Mouse (Mus musculus): ENCODE data around the gene Mansc4.
A peak's percentile ranks its signal among the peaks of the same experiment; 100 is the strongest.

The Mansc4 gene

DNA sequence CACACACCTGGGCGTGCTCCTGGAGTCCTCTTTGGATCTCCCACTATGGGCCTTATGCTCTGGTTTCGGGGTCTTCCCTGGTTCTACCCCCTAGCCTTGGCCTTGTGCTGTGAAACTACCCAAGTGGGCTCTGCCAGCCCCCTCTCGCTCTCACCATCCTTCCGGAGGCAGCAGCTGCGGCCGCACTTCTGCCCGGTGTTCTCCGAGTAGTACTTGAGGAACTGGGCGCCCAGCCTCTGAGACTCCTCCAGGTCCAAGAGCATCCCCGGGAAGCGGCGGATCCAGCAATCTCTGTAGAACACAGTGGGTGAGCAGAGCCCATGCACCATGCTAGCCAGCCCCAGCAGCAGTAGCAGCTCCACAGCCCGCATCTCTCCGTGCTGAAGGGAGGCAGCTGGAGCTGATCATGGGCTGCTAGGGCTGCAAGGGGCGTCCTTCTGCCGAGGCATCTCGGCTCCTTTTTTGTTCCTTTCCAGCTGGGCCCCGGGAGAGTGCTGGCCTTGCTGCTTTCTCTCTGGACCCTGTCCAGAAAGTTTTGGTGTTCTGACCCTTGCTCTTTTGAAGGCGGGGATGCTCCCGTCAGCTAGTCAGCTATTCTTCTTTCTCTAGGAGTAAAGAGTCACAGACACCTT lies at the start of gene Mansc4:
Mansc4 (minus strand) TSS at position 439 of the 632 bp plus-strand sequence.
- no peak for DNase-seq (ENCODE audit: low read depth, low spot score)

DNA sequence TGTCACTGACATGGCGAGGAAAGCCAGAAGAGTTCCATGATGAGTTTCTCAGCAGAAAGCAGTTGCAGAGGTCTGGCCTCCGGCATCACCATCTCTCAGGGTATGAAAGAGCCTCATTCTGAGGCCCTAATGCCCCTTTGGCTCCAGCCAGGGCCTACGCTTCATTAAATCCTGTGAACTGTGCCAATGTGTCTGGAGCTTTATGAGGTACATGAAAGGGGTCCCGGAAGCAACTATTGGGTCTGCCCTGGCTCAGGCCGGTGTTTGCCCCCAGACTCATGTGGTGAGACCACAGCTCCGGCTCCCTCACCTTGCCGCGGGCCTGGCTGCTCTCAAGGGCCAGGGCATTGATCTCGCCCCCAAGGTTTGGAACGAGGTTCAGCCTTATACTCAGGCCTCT lies 40.4 kb upstream of the Mansc4 start:
- DNase-seq (ENCODE audit: low read depth, low spot score), result no peak

DNA sequence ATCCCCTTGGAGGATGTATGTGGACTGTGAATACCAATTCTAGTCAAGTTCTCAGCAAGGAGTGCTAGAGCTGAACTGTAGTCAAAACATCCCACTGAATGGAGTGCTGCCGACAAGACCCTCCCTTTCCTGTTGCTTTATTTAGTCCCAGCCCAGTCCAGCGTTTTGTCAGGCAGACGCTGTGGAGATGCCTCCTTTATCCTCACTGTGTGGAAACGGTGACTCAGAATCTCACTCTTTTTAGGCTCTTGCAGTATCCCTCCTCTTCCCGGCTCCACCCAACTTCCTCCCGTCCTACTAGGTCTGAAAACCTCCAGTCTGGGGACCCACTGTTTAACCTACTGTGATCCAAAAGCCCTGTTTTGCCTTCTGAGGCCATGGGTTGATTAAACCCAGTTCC lies 34.5 kb upstream of the Mansc4 start:
- no peak for DNase-seq (ENCODE audit: low read depth, low spot score)

DNA sequence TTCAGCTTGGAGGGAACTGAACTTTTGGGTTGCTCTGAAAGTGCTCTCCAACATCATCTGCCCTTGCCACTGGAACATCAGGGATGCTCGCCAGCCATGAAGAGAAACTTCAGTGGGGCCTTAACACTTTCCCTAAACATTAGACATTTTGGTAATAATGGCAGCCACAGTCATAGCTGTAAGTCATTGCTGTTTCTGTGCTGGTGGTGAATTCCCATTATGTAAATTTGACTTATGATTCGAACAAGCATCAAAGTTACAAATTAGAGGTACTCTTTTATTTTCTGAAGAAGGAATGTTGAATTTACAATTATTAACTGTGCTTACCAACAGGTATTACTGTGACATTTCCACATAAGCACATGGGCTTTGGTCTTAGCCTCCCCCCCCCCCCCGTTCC lies 31.4 kb upstream of the Mansc4 start:
- no peak for DNase-seq (ENCODE audit: low read depth, low spot score)

DNA sequence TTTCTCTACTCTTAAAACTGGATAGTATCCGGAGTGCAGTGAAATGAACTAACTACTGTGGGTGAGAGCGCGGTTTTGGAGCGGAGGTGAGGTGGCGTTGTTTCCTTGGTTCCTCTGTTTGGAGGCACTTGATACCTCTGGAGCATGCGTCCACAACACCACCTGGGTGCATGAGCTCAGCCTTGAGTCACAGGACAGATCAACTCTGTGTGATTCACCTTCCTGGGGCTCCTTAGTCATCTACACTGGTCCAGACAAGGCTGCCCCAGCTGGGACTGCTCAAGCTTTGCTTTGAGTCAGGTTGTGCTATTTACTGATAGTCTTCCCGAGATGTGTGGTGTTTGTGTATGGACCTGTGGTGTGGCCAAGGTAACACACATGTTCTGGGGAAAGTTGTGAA lies 30.9 kb upstream of the Mansc4 start:
- DNase-seq (ENCODE audit: low read depth, low spot score), result no peak

DNA sequence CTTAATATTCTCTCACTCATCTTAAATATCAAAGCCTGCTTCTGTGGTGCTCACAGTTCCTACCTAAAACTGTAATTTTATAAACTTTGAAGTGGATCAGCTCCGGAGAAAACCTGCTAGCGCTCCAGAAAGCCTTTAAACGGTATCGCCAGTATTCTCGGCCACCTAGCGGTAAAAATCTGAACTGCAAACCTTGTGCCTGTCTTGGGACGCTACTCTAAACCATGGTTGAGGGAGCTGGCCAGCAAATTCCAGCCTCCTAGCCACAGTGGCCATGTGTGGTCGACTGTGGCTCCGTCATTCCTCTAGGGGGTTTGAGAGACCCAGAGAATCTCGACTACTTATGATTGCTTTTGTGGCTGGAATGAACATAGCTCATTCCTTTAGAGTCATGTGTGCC lies 29.7 kb upstream of the Mansc4 start:
- DNase-seq (ENCODE audit: low read depth, low spot score), result peak; percentile 36

DNA sequence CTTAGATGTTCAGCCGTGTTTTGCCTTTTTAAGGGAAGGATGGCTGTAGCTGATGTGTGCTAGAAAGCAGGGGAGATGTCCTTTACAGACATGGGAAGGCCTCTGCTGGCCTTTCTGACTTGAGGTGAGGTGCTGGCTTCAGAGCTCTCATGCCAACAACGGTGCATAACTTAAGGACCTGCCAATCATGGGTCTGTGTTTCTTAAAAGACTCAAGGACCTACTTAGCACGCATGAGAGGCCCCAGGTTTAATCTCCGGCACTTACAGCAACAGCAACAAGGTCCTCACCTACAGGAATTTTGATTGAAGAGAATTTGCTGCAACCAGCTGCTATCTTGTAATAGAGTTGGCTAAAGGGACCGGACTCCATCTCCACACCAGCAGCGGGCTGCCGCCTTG lies 22.5 kb upstream of the Mansc4 start:
- no peak for DNase-seq (ENCODE audit: low read depth, low spot score)

DNA sequence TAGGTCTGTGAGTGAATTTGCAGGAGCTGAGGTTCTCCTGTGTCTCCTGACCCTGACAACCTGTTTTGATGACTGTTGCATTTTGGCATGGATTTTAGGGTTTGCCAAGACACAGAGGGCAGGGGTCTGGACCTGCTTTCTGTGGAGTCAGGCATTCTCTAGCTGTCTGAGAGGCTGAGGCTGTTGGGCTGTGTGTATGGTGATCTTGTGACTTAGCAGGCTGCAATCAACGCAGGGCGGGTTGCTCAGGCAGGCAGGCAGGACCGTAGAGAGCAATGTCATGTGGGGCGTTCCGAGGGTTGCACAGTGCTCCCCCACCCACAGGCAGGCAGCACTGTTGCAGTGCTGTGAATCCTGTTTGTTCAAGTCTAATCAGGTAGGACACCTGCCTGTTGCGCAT lies 19.9 kb upstream of the Mansc4 start:
- DNase-seq (ENCODE audit: low read depth, low spot score), result no peak

DNA sequence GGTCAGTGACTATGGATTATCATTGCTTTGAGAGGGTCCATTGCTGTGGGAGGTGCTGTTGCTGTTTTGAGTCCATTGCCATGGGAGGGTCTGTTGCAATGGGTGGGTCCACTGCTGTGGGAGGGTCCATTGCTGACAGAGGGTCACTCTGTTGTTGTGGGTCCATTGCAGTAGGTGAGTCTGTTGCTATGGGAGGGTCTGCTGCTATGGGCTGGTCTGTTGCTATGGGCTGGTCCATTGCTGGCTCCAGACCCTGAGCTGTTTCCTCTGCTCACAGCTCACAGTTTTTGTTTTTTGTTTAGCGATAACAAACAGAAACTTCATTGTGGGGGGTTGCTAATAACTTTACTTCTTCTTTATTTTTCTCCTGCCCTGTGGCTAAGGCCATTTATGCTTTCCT lies 18.7 kb upstream of the Mansc4 start:
- no peak for DNase-seq (ENCODE audit: low read depth, low spot score)

DNA sequence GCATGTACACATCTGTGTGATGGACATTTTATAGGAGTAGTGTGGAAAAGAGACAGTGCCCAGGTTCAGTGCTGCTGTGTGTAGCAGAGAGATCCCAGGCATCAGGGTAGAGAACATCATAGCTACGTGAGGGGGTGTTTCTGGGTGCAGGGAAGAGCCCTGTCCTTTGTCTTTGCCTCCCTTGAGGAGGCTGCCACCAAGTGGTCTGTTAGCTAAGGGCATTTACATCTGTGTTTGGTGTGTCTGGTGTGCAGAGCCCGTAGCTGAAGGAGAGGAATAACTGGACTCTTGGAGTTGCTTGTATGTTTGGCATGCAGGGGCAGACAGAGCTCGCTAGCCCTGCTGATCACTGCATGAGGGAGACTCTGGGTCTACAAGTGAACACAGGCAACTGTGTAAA lies 15.5 kb upstream of the Mansc4 start:
- DNase-seq (ENCODE audit: low read depth, low spot score), result no peak

DNA sequence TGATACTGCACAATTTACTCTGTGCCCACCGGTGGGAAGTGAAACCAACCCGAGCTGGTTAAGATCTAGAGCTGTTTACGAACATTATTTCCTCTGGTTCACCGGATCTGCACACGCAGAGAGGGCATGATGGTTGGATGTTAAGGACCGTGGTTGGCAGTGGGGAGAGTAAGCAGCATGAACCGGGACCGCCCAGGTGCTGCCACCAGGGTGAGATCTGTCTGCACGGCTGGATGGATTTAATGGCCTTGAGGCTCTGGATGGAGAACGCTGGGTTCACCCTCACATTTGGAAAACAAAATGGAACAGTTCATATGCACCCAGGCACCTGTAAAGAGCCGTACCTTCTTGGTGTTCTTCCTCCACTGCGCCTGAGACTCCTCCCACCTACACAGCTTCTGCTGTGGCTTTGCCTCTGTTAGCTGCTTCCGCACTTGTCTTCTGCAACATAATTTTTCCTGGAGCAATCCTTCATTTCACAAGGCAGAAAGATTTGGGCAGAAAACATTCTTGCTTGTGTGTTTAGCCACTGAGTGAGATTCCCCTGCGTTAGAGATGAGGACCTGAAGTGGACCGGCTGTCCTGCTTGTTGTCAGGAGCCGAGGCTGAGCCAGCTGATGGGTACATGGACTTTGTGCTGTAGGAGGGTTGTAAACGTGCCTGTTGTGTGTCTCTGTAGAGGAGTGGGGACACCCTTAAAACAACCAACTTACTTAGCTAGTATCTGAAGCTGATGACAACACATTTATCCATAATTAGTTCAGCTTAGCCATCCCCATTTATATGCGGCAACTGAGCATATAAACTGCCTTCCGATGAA lies 12.8 kb upstream of the Mansc4 start:
- DNase-seq (ENCODE audit: low read depth, low spot score), result no peak

DNA sequence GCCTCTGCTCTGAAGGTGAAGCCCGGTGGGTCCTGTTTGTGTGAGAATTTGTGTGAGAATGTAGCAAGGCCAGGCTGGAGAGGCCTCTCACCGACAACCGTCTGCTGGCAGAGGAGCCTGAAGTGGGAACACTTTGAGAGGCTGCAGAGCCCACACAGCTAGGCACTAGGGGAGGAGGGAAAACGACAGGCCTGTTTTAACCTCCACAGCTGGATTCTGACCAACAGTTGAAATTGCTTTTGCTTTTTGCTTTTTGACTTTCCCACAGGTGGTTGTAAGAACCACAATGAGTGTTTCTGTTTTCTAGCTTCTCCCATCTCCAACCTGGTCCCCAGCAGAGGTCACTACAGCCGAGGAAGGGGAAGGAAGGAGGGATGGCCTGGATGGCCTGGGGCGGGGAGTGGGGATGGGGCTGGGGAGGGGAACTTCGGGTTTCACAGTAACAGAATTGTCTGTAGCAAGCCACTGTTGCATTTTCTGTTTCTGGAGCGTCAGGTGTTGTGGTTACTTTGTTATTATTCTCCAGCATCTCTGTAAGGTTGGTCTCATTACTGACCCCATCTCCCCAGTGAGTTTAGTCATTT lies 10.6 kb upstream of the Mansc4 start:
- DNase-seq (ENCODE audit: low read depth, low spot score), result no peak

DNA sequence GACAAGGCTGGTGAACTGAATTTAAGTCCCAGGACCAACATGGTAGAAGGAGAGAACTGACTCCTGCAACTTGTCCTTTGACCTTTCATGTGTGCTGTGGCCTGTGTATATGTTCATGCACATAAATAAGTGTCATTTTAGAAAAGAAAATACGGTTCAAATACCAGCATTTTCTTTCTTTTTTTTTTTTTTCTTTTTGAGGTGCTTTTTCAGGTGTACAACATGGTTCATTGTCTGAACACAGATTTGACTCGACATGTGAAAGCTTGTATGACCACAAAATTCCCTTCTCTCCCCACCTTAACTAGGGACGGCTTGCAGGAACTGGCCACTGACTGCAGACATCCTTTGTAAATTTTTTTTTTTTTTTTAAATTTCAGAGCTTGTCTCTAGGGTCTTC lies 10.1 kb upstream of the Mansc4 start:
- no peak for DNase-seq (ENCODE audit: low read depth, low spot score)

DNA sequence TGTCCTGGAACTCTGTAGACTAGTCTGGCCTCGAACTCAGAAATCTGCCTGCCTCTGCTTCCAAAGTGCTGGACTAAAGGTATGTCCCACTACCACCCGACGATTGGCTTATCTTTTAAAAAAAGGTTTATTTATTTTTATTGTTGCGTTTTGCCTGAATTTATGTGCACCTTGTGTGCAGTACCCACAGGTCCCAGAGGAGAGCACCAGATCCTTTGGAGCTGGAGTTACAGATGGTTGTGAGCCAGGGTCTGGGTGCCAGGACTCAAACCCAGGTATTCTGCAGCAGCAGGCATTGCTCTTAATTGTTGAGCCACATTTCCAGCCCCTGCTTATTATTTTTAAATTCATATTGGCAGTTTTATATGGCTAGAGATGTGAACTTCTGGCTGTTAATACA lies 9.3 kb upstream of the Mansc4 start:
- no peak for DNase-seq (ENCODE audit: low read depth, low spot score)

DNA sequence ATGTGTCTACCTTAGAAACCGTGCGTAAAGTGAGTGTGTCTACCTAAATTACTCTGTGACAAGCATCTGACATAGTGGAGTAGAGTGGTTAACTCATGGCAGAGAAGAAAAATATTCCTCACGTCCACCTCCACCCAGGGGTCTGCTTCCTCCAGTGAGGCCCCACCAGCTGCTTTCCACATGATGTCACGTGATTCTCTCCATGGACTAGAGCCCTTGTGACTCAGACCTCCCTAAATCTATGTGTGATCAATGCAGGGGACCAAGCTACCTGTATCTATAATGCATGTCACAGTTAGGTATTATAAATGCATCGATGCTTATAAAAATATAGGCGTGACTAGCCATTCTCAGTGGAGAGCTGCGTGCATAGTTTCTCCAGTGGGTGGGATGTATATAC lies 7.9 kb upstream of the Mansc4 start:
- DNase-seq (ENCODE audit: low read depth, low spot score), result no peak

DNA sequence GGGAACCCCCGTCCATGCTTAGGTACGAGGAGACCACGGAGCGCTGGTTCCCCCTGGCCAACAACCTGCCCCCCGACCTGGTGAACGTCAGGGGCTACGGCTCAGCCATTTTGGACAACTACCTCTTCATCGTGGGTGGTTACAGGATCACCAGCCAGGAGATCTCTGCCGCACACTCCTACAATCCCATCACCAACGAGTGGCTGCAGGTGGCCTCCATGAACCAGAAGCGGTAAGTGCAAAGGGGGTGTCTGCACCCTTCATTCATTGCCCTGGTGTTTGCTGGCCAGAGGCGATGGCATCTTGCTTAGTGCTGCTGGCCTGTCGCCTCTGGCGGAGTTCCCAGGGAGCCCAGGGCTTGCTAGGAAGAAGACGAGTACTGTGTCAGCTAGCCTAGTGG lies 5.3 kb upstream of the Mansc4 start:
- no peak for DNase-seq (ENCODE audit: low read depth, low spot score)

DNA sequence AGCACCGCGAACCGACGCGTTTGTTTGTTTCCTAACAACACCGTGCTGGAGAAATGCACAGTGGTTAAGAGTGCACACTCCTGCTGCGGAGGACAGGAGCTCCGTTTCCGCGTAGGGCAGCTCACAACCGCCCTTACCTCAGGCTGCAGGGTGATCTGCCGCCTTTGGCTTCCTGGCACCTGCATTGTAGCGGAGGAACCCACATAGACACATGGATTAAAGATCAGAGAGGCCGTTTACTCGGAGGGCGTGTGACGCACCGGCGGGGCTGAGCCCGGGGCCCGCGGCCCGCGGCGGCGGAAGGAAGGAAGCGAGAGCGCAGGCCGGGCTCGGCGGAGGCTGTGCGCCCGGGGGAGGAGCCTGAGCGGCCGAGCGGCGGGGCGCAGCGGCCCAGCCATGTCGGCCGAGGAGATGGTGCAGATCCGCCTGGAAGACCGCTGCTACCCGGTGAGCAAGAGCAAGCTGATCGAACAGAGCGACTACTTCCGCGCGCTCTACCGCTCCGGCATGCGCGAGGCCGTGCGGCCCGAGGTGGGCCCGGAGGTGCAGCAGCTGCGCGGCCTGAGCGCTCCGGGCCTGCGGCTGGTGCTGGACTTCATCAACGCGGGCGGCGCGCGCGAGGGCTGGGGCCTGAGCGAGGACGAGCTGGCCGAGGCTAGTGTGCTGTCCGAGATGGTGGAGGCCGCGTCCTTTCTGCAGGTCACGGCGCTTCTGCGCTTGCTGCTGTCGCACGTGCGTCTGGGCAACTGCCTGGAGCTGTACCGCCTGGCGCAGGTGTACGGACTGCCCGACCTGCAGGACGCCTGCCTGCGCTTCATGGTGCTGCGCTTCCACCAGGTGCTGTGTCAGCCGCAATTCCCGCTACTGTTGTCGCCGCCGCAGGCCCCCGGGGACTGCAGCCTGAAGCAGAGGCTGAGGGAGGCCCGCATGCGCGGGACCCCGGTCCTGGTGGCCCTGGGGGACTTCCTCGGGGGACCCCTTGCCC lies 4.6 kb upstream of the Mansc4 start, which contains the start of gene Klhl42:
Klhl42 (plus strand) TSS at position 244 of the 985 bp plus-strand sequence.
- no peak for DNase-seq (ENCODE audit: low read depth, low spot score)

DNA sequence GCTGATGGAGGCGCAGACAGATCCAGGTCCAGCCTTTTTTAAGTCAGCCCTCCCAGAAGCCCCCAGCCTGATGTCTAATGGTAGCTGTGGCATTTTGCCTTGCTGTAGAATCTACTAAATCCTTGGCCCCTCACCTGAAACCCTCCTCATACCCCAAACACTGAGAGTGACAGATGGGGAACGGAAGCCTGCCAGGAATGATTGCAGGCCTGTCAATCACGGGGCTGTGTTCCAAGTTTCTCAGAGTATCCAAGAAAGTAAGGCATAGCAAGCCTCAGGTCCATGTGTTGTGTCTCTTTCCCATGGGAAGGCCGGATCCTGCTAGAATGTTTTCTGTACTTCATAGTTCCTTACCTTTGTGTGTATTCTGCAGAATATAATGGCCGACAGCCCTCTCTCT lies 3.4 kb upstream of the Mansc4 start:
- DNase-seq (ENCODE audit: low read depth, low spot score), result no peak

DNA sequence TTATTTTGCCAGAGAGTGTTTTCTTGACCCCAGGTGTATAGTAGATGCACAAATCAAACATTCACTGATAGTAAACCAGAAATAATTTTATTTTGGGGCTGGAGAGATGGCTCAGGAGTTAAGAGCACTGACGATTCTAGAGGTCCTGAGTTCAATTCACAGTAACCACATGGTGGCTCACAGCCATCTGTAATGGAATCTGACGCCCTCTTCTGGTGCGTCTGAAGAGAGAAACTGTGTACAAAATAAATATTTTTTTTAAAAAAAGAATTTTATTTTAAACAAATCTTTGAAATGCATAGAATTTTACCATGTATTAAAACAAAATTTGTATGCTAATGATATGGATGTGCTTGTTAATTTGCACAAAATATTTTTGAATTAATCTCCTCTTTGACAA lies 1.7 kb upstream of the Mansc4 start:
- DNase-seq (ENCODE audit: low read depth, low spot score), result no peak

DNA sequence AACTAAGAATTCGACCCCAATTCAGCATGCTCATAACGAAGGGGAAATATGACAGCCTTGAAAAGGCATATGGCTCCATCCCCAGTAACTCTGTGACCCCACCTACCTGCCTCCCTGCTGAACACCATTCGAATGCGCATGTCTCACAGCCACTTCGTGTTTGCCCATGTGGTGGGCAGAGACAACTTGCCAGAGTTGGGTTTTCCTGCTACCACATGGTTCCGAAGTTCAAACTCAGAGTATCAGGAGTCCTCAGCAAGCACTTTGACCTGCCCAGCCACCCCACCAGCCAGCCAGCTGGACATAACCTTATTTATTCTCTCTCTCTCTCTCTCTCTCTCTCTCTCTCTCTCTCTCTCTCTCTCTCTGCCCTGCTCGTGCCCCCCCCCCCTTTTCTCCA lies 904 bp upstream of the Mansc4 start:
- DNase-seq (ENCODE audit: low read depth, low spot score), result no peak

DNA sequence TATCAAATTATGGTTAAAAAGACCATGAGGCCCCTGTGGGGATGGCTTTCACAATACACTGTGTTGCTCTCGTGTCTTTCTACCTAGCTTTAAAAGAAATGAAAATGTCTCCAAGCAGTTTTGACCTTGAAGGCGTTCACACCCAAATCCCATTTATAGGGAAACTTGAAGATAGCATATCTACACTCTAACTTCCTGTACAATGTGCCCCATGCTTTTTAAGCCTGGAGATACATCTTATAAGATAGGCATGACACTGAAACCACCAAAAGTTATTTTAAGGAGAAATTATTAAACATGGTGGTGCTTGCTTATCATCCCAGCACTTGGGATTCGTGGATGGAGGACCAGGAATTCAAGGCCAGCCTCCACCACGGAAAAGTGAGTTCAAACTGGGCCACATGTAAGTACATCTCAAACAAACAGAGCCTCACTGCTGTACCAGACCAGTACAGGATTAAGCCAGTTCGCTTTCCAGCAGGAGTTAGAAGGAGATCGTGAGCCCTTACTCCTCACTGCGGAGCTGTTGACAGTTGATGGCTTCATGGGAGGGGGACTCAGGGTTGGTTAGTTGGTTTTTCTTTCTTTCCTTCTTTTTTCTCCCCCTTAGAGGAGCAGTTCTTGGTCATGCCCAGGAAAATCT lies 1.3 kb downstream of the Mansc4 start:
- no peak for DNase-seq (ENCODE audit: low read depth, low spot score)
